Mouse (Mus musculus): ENCODE results near the gene Bach2. TPM values are rescaled to one million over a fixed set of nuclear protein-coding genes. Genes with fewer than 3 reads are reported as not detected.

Gene Bach2
- polyA plus RNA-seq, 1 experiment from 2014 or later, result 31.5 TPM

GRCm38 (mm10) chr4:32359634-32360033 is 121.0 kb downstream of the Bach2 start:
- Histone ChIP-seq H3K4me3 (replicated peaks; ENCODE audit: low read length) (no peak overlapping the region), H3K9ac (no peak overlapping the region), H3K9me3 (ENCODE audit: control insufficient read depth, low read length) (no peaks in the 10 kb centered on the region), H3K36me3 (replicated peaks; ENCODE audit: control insufficient read depth, insufficient read depth) (no peaks in the 10 kb centered on the region), H3K27ac (peak overlapping the region; percentile 85), H3K4me1 (replicated peaks; ENCODE audit: control insufficient read depth, insufficient read depth, low read length) (peaks cover 34% of the 10 kb centered on the region), H3K4me2 (replicated peaks) (0 out of 2 replicates have a peak overlapping the region, but pooled peaks have one; percentile 39), H3K27me3 (ENCODE audit: control insufficient read depth, insufficient read depth, low read length) (no peaks in the 10 kb centered on the region)
- ATAC-seq (ENCODE audit: low FRiP score), result no peak
- WGBS, result 26% methylated on average over 3 of the region's 3 CpGs
- DNase-seq (ENCODE audit: low spot score), result no peak

- no peaks in the 10 kb centered on the region for H3K27me3 ChIP-seq (ENCODE audit: control insufficient read depth, insufficient read depth, low read length)
- 93% methylated on average over 5 of the region's 5 CpGs for WGBS
- DNase-seq (ENCODE audit: low spot score) (no peak), ATAC-seq (ENCODE audit: low FRiP score) (no peak)
- no peaks in the 10 kb centered on the region for H3K36me3 ChIP-seq (replicated peaks; ENCODE audit: control insufficient read depth, insufficient read depth)
- H3K27ac ChIP-seq, result no peak overlapping the region
- H3K9ac ChIP-seq, result no peak overlapping the region
- H3K9me3 ChIP-seq (ENCODE audit: control insufficient read depth, low read length), result no peaks in the 10 kb centered on the region
- no peak overlapping the region for H3K4me2 ChIP-seq (replicated peaks)
- no peak overlapping the region for H3K4me3 ChIP-seq (replicated peaks; ENCODE audit: low read length)
- peaks cover 39% of the 10 kb centered on the region for H3K4me1 ChIP-seq (replicated peaks; ENCODE audit: control insufficient read depth, insufficient read depth, low read length)
These were observed 121.9 kb downstream of the Bach2 start for GRCm38 (mm10) chr4:32360496-32360895.

- WGBS, result 71% methylated on average over 14 of the region's 14 CpGs
- no peak overlapping the region for H3K27ac ChIP-seq
- no peaks in the 10 kb centered on the region for H3K9me3 ChIP-seq (ENCODE audit: control insufficient read depth, low read length)
- H3K4me1 ChIP-seq (replicated peaks; ENCODE audit: control insufficient read depth, insufficient read depth, low read length), result peaks cover 42% of the 10 kb centered on the region
- DNase-seq (ENCODE audit: low spot score) (no peak), ATAC-seq (ENCODE audit: low FRiP score) (no peak)
- H3K9ac ChIP-seq, result no peak overlapping the region
- no peaks in the 10 kb centered on the region for H3K36me3 ChIP-seq (replicated peaks; ENCODE audit: control insufficient read depth, insufficient read depth)
- no peak overlapping the region for H3K4me3 ChIP-seq (replicated peaks; ENCODE audit: low read length)
- no peak overlapping the region for H3K4me2 ChIP-seq (replicated peaks)
- no peaks in the 10 kb centered on the region for H3K27me3 ChIP-seq (ENCODE audit: control insufficient read depth, insufficient read depth, low read length)
These were observed 124.9 kb downstream of the Bach2 start for GRCm38 (mm10) chr4:32363488-32363984.

GRCm38 (mm10) chr4:32365144-32365907 is 126.7 kb downstream of the Bach2 start:
- H3K9me3 ChIP-seq (ENCODE audit: control insufficient read depth, low read length), result no peaks in the 10 kb centered on the region
- H3K4me1 ChIP-seq (replicated peaks; ENCODE audit: control insufficient read depth, insufficient read depth, low read length), result peaks cover 43% of the 10 kb centered on the region
- H3K27ac ChIP-seq, result peak overlapping the region; percentile 63
- H3K27me3 ChIP-seq (ENCODE audit: control insufficient read depth, insufficient read depth, low read length), result no peaks in the 10 kb centered on the region
- peak overlapping the region; percentile 2; the same call in 1 of the 2 replicates for H3K9ac ChIP-seq
- ATAC-seq (ENCODE audit: low FRiP score) (no peak), DNase-seq (ENCODE audit: low spot score) (no peak)
- no peak overlapping the region for H3K4me2 ChIP-seq (replicated peaks)
- H3K36me3 ChIP-seq (replicated peaks; ENCODE audit: control insufficient read depth, insufficient read depth), result no peaks in the 10 kb centered on the region
- WGBS, result 32% methylated on average over 13 of the region's 13 CpGs
- H3K4me3 ChIP-seq (replicated peaks; ENCODE audit: low read length), result no peak overlapping the region

GRCm38 (mm10) chr4:32366176-32366575 is 127.6 kb downstream of the Bach2 start:
- peak overlapping the region; percentile 63 for H3K27ac ChIP-seq
- peaks cover 47% of the 10 kb centered on the region for H3K4me1 ChIP-seq (replicated peaks; ENCODE audit: control insufficient read depth, insufficient read depth, low read length)
- no peak overlapping the region for H3K4me3 ChIP-seq (replicated peaks; ENCODE audit: low read length)
- H3K27me3 ChIP-seq (ENCODE audit: control insufficient read depth, insufficient read depth, low read length), result no peaks in the 10 kb centered on the region
- no peak overlapping the region for H3K4me2 ChIP-seq (replicated peaks)
- 60% methylated on average over 2 of the region's 2 CpGs for WGBS
- DNase-seq (ENCODE audit: low spot score), result no peak
- no peaks in the 10 kb centered on the region for H3K9me3 ChIP-seq (ENCODE audit: control insufficient read depth, low read length)
- no peak for ATAC-seq (ENCODE audit: low FRiP score)
- H3K36me3 ChIP-seq (replicated peaks; ENCODE audit: control insufficient read depth, insufficient read depth), result no peaks in the 10 kb centered on the region
- H3K9ac ChIP-seq, result no peak overlapping the region

- no peaks in the 10 kb centered on the region for H3K36me3 ChIP-seq (replicated peaks; ENCODE audit: control insufficient read depth, insufficient read depth)
- peak overlapping the region; percentile 68 for H3K27ac ChIP-seq
- WGBS, result 26% methylated on average over 8 of the region's 8 CpGs
- DNase-seq (ENCODE audit: low spot score) (no peak), ATAC-seq (ENCODE audit: low FRiP score) (0 out of 2 replicates have a peak, but pooled peaks have one; percentile 26)
- no peak overlapping the region for H3K4me3 ChIP-seq (replicated peaks; ENCODE audit: low read length)
- no peaks in the 10 kb centered on the region for H3K27me3 ChIP-seq (ENCODE audit: control insufficient read depth, insufficient read depth, low read length)
- H3K9me3 ChIP-seq (ENCODE audit: control insufficient read depth, low read length), result no peaks in the 10 kb centered on the region
- 0 out of 2 replicates have a peak overlapping the region, but pooled peaks have one; percentile 17 for H3K4me2 ChIP-seq (replicated peaks)
- no peak overlapping the region for H3K9ac ChIP-seq
- H3K4me1 ChIP-seq (replicated peaks; ENCODE audit: control insufficient read depth, insufficient read depth, low read length), result peaks cover 62% of the 10 kb centered on the region
These were observed 129.7 kb downstream of the Bach2 start for GRCm38 (mm10) chr4:32368345-32368744.

GRCm38 (mm10) chr4:32373085-32373484 is 134.5 kb downstream of the Bach2 start:
- H3K27me3 ChIP-seq (ENCODE audit: control insufficient read depth, insufficient read depth, low read length), result no peaks in the 10 kb centered on the region
- WGBS, result 21% methylated on average over 7 of the region's 7 CpGs
- no peak overlapping the region for H3K4me3 ChIP-seq (replicated peaks; ENCODE audit: low read length)
- H3K36me3 ChIP-seq (replicated peaks; ENCODE audit: control insufficient read depth, insufficient read depth), result no peaks in the 10 kb centered on the region
- no peak for DNase-seq (ENCODE audit: low spot score)
- H3K9ac ChIP-seq, result no peak overlapping the region
- peak; percentile 33; the same call in 1 of the 2 replicates for ATAC-seq (ENCODE audit: low FRiP score)
- H3K27ac ChIP-seq, result peak overlapping the region; percentile 59
- peaks cover 55% of the 10 kb centered on the region for H3K4me1 ChIP-seq (replicated peaks; ENCODE audit: control insufficient read depth, insufficient read depth, low read length)
- H3K9me3 ChIP-seq (ENCODE audit: control insufficient read depth, low read length), result no peaks in the 10 kb centered on the region
- H3K4me2 ChIP-seq (replicated peaks), result 0 out of 2 replicates have a peak overlapping the region, but pooled peaks have one; percentile 4

GRCm38 (mm10) chr4:32373527-32373926 is 134.9 kb downstream of the Bach2 start:
- no peaks in the 10 kb centered on the region for H3K27me3 ChIP-seq (ENCODE audit: control insufficient read depth, insufficient read depth, low read length)
- WGBS, result 72% methylated on average over 3 of the region's 3 CpGs
- H3K4me3 ChIP-seq (replicated peaks; ENCODE audit: low read length), result no peak overlapping the region
- no peaks in the 10 kb centered on the region for H3K36me3 ChIP-seq (replicated peaks; ENCODE audit: control insufficient read depth, insufficient read depth)
- no peak for DNase-seq (ENCODE audit: low spot score)
- H3K4me2 ChIP-seq (replicated peaks), result no peak overlapping the region
- no peak for ATAC-seq (ENCODE audit: low FRiP score)
- H3K9ac ChIP-seq, result no peak overlapping the region
- no peak overlapping the region for H3K27ac ChIP-seq
- peaks cover 50% of the 10 kb centered on the region for H3K4me1 ChIP-seq (replicated peaks; ENCODE audit: control insufficient read depth, insufficient read depth, low read length)
- no peaks in the 10 kb centered on the region for H3K9me3 ChIP-seq (ENCODE audit: control insufficient read depth, low read length)

- Histone ChIP-seq H3K4me3 (replicated peaks; ENCODE audit: low read length) (no peak overlapping the region), H3K4me1 (replicated peaks; ENCODE audit: control insufficient read depth, insufficient read depth, low read length) (peaks cover 38% of the 10 kb centered on the region), H3K27ac (0 out of 2 replicates have a peak overlapping the region, but pooled peaks have one; percentile 40), H3K4me2 (replicated peaks) (no peak overlapping the region), H3K9ac (no peak overlapping the region), H3K9me3 (ENCODE audit: control insufficient read depth, low read length) (no peaks in the 10 kb centered on the region), H3K27me3 (ENCODE audit: control insufficient read depth, insufficient read depth, low read length) (no peaks in the 10 kb centered on the region), H3K36me3 (replicated peaks; ENCODE audit: control insufficient read depth, insufficient read depth) (no peaks in the 10 kb centered on the region)
- peak; percentile 38; the same call in 1 of the 2 replicates for ATAC-seq (ENCODE audit: low FRiP score)
- DNase-seq (ENCODE audit: low spot score), result no peak
- WGBS, result 65% methylated on average over 10 of the region's 10 CpGs
These were observed 136.4 kb downstream of the Bach2 start for GRCm38 (mm10) chr4:32374751-32375582.

Measured in hindbrain, embryonic 14.5 days (tissue).